Mouse (Mus musculus): Measurements from ENCODE around the gene Dip2c. TPM values are rescaled to one million over a fixed set of nuclear protein-coding genes. Genes with fewer than 3 reads are reported as not detected.
A peak's percentile ranks its signal among the peaks of the same experiment; 100 is the strongest.

Gene Dip2c
- polyA plus RNA-seq, 1 experiment from 2014 or later, result 0.83 TPM

DNA sequence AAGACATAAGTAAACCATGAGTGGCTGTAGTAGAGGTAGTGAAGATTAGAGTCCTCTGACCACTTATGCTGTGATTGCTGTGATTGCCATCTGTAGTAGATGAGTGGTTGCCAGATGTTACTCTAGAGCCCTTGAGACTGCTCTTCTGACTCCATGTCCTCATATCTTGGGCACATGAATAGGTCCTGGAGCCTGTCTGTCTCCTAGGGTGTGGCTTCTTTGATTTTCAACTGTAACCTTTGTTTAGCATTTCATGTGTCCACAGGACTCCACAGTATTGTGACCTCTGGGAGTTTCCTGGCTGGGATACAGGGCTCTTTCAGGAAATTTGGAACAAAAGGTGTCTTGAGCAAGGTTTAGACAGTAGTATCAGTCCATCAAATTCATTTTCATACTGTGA is 155.1 kb downstream of the Dip2c start:
- peaks cover 4% of the 10 kb centered on the region for H3K9me3 ChIP-seq (ENCODE audit: low read length)
- H3K4me1 ChIP-seq (ENCODE audit: insufficient read depth), result no peaks in the 10 kb centered on the region
- no peak overlapping the region for H3K4me2 ChIP-seq (ENCODE audit: low read depth, low read length)
- ATAC-seq (no peak), DNase-seq (no peak)
- no peak overlapping the region for H3K27ac ChIP-seq (ENCODE audit: low read depth)
- no peak overlapping the region for H3K9ac ChIP-seq (replicated peaks)
- no peak overlapping the region for H3K4me3 ChIP-seq (ENCODE audit: low read depth, low read length)
- TF ChIP-seq EP300 (IDR thresholded peaks at IDR 0.05; ENCODE audit: low read depth) (no peak), CTCF (IDR thresholded peaks at IDR 0.05; ENCODE audit: low read depth) (no peak)
- H3K36me3 ChIP-seq (replicated peaks; ENCODE audit: insufficient read depth, low read length), result no peaks in the 10 kb centered on the region
- no peaks in the 10 kb centered on the region for H3K27me3 ChIP-seq (ENCODE audit: insufficient read depth, low read length)

DNA sequence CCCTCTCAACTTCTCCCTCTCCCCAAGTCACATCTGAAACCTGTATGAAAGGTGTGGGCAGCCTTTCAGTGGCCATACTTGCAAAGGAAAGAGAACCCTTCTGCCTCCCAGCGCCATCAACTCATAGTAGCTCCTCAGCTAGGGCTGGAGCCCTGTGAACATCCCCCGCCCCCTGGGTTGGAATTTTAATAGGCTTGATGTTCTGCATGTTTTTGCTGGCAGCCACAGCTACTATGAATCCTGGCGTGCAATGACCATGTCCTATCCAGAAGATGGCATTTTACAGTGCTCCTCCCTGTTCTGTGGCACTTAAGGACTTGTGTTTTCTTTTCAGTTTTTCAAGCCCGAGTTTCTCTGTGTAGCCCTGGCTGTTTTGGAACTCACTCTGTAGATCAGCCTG is 166.7 kb downstream of the Dip2c start:
- no peak overlapping the region for H3K4me3 ChIP-seq (ENCODE audit: low read depth, low read length)
- no peak overlapping the region for H3K9ac ChIP-seq (replicated peaks)
- no peaks in the 10 kb centered on the region for H3K4me1 ChIP-seq (ENCODE audit: insufficient read depth)
- H3K27ac ChIP-seq (ENCODE audit: low read depth), result no peak overlapping the region
- no peaks in the 10 kb centered on the region for H3K9me3 ChIP-seq (ENCODE audit: low read length)
- no peaks in the 10 kb centered on the region for H3K36me3 ChIP-seq (replicated peaks; ENCODE audit: insufficient read depth, low read length)
- 71% methylated on average over 4 of the region's 4 CpGs for WGBS (ENCODE audit: insufficient replicate concordance)
- DNase-seq (no peak), ATAC-seq (no peak)
- no peak overlapping the region for H3K4me2 ChIP-seq (ENCODE audit: low read depth, low read length)
- TF ChIP-seq CTCF (IDR thresholded peaks at IDR 0.05; ENCODE audit: low read depth) (no peak), EP300 (IDR thresholded peaks at IDR 0.05; ENCODE audit: low read depth) (no peak)
- no peaks in the 10 kb centered on the region for H3K27me3 ChIP-seq (ENCODE audit: insufficient read depth, low read length)

DNA sequence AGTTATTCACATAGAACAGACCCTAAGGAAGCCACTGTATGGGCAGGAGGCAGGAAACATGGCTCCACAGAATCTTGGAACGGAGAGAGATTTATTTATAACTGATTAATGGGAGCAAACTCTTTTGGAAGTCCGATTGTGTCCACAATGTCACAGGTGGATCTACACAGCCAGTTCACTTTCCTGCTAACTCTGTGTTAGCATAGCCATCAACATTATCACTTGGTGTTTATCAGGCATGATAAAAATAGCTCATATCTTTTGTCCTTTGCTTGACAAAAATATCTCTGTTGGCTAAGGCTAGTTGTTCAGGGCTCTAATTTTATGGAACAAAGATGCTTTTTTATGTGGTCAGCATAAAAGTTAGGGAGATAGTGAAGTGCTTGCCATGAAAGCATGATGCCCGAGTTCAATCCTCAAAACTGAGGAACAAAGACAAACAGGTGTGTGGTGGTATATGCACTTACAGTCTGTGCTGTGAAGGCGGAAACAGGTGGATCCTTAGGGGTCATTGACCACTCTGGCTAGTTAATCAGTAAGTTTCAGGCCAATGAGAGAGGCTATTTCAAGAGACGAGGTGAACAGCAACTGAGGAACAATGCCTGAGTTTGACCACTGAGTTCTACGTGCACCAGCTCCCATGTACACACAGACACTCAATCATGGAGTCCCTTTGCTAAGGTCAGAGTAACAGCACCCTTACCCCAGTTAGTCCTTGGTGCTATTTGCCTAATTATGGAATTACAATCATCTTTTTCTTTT is 169.4 kb downstream of the Dip2c start:
- H3K4me2 ChIP-seq (ENCODE audit: low read depth, low read length), result no peak overlapping the region

DNA sequence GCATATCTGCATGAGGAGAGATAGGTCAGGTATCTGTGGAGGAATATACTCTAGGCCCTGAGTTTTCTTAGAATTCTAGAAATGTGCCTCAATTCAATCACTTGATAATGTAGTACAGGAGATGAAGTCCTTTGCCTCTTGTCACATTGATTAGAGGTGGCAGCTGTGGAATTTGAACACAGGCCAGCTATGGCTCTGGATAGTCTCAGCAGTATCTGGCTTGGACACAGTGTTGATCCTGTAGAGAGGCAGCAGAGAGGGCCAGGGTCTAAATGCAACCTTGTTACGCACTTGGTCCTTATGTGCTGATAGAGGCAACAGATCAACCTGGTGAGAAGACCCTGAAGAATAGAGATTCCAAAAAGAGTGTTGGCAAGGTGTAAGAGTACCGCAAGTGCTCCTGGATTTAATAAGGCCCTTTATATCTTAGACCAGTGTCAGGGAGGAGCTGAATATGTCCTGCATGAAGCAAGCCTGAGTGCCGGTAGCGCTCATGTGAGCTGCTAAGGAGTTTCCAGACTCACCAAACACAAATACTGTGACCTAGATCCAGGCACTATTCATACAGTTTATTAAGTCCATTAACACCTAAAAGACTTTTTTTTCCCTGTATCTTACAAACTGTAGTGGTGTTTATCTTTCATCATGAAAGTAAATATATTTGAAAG is 170.3 kb downstream of the Dip2c start:
- Histone ChIP-seq H3K36me3 (replicated peaks; ENCODE audit: insufficient read depth, low read length) (no peaks in the 10 kb centered on the region), H3K9ac (replicated peaks) (no peak overlapping the region), H3K27ac (ENCODE audit: low read depth) (no peak overlapping the region), H3K4me1 (ENCODE audit: insufficient read depth) (no peaks in the 10 kb centered on the region), H3K4me3 (ENCODE audit: low read depth, low read length) (no peak overlapping the region), H3K27me3 (ENCODE audit: insufficient read depth, low read length) (no peaks in the 10 kb centered on the region), H3K4me2 (ENCODE audit: low read depth, low read length) (no peak overlapping the region), H3K9me3 (ENCODE audit: low read length) (no peaks in the 10 kb centered on the region)
- ATAC-seq, result no peak
- TF ChIP-seq CTCF (IDR thresholded peaks at IDR 0.05; ENCODE audit: low read depth), result no peak
- TF ChIP-seq EP300 (IDR thresholded peaks at IDR 0.05; ENCODE audit: low read depth), result peak; percentile 8; the same call in 1 of the 2 replicates
- 83% methylated on average over 4 of the region's 4 CpGs for WGBS (ENCODE audit: insufficient replicate concordance)
- DNase-seq, result no peak

More for the DNA sequence above, 169.4 kb downstream of the Dip2c start:
- 60% methylated on average over 6 of the region's 6 CpGs for WGBS (ENCODE audit: insufficient replicate concordance)
- ATAC-seq, result no peak
- no peaks in the 10 kb centered on the region for H3K4me1 ChIP-seq (ENCODE audit: insufficient read depth)
- no peaks in the 10 kb centered on the region for H3K9me3 ChIP-seq (ENCODE audit: low read length)
- TF ChIP-seq EP300 (IDR thresholded peaks at IDR 0.05; ENCODE audit: low read depth), result no peak
- H3K27ac ChIP-seq (ENCODE audit: low read depth), result no peak overlapping the region
- no peak for DNase-seq
- H3K36me3 ChIP-seq (replicated peaks; ENCODE audit: insufficient read depth, low read length), result no peaks in the 10 kb centered on the region
- H3K4me3 ChIP-seq (ENCODE audit: low read depth, low read length), result no peak overlapping the region
- H3K27me3 ChIP-seq (ENCODE audit: insufficient read depth, low read length), result no peaks in the 10 kb centered on the region
- H3K9ac ChIP-seq (replicated peaks), result no peak overlapping the region

DNA sequence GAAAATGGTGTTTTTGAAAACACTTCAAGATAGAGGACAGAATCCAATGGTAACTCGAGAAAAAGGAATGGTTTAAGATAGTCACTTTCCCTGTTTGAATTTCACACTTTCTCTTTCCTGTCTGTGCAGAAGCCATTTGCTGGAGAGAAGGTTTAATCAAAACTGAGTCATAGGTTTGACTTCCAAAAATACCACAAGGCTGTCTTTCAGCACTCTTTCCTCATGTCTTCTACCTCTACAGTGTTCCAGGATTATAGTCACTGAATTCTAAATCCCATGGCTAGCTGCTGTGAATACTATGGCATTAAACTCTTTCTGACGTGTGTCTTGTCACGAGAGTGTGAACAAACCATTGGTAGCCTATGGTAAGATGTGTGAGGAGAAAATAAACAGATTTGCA is 173.9 kb downstream of the Dip2c start:
- Histone ChIP-seq H3K4me2 (ENCODE audit: low read depth, low read length) (no peak overlapping the region), H3K9ac (replicated peaks) (no peak overlapping the region), H3K9me3 (ENCODE audit: low read length) (no peaks in the 10 kb centered on the region), H3K4me3 (ENCODE audit: low read depth, low read length) (no peak overlapping the region), H3K36me3 (replicated peaks; ENCODE audit: insufficient read depth, low read length) (no peaks in the 10 kb centered on the region), H3K27ac (ENCODE audit: low read depth) (no peak overlapping the region), H3K4me1 (ENCODE audit: insufficient read depth) (no peaks in the 10 kb centered on the region; the same call in 1 of the 2 replicates), H3K27me3 (ENCODE audit: insufficient read depth, low read length) (no peaks in the 10 kb centered on the region)
- ATAC-seq (no peak), DNase-seq (no peak)
- TF ChIP-seq EP300 (IDR thresholded peaks at IDR 0.05; ENCODE audit: low read depth), result no peak
- TF ChIP-seq CTCF (IDR thresholded peaks at IDR 0.05; ENCODE audit: low read depth), result no peak
- 62% methylated on average over 3 of the region's 3 CpGs for WGBS (ENCODE audit: insufficient replicate concordance)

DNA sequence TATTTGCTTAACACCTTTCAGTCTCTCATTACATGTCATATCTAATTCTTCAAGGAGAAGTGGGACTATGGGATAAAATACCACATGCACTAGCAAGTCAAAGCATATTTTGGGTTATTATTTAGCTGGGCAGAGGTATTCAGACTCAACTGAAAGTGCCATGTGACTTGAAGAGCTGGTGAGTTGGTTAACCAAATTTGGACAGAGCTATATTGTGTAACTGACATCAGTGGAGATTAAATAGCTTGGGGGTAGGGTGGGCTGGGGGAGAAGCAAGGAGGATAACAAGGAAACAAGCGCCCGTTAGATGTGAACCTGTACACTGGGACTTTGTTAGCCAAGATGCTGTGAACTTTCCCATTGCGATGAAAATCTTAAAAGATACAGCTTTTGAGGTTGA is 175.6 kb downstream of the Dip2c start:
- Histone ChIP-seq H3K27me3 (ENCODE audit: insufficient read depth, low read length) (no peaks in the 10 kb centered on the region), H3K4me1 (ENCODE audit: insufficient read depth) (no peaks in the 10 kb centered on the region; the same call in 1 of the 2 replicates), H3K9ac (replicated peaks) (no peak overlapping the region), H3K4me3 (ENCODE audit: low read depth, low read length) (no peak overlapping the region), H3K27ac (ENCODE audit: low read depth) (no peak overlapping the region), H3K9me3 (ENCODE audit: low read length) (no peaks in the 10 kb centered on the region), H3K36me3 (replicated peaks; ENCODE audit: insufficient read depth, low read length) (no peaks in the 10 kb centered on the region), H3K4me2 (ENCODE audit: low read depth, low read length) (no peak overlapping the region)
- WGBS (ENCODE audit: insufficient replicate concordance), result 83% methylated on average over 3 of the region's 3 CpGs
- DNase-seq, result no peak
- no peak for ATAC-seq
- TF ChIP-seq EP300 (IDR thresholded peaks at IDR 0.05; ENCODE audit: low read depth) (no peak), CTCF (IDR thresholded peaks at IDR 0.05; ENCODE audit: low read depth) (no peak)
